13 mouse cellular contexts compared by ENCODE assay signal in genomic region chr11:45577469-45578154, GRCm38 (mm10).
DNase-seq lines count a peak whose midpoint lies in the region; ATAC-seq lines count a peak whose summit lies in the region.
"Had no signal": no experiment of that assay in that cellular context is flagged by ENCODE, and none has a peak within 500 bp of the region (broad histone marks: within the 10 kb centered on the region; RNA-seq: fewer than 3 reads in every experiment).

No protein-coding gene starts in this region.

- no peak overlapping the region for H3K9ac ChIP-seq in hindbrain, embryonic 14.5 days

- DNase-seq in left cerebral cortex, postnatal 4 days, result peak; percentile 71
- DNase-seq in left cerebral cortex, postnatal 25 days (ENCODE audit: low spot score in 2 of 2), result no peak
- DNase-seq in hindbrain, embryonic 14.5 days (ENCODE audit: low spot score), result peak; percentile 39
- DNase-seq in mesoderm, embryonic 11.5 days (ENCODE audit: low read depth, low spot score), result peak; percentile 47
- peak; percentile 57 for DNase-seq in retina, postnatal 1 day
- DNase-seq in kidney, adult 18-20 months, result no peak
- DNase-seq in left cerebral cortex, adult 9 months (ENCODE audit: low spot score in 2 of 2), result no peak
- no peak for DNase-seq in cerebellum, postnatal 25 days
- DNase-seq: B cell, adult 2 months; kidney, adult 8-10 months had no signal

- no peak overlapping the region for H3K4me3 ChIP-seq in hindbrain, embryonic 14.5 days (replicated peaks; ENCODE audit: low read length)
- H3K4me3 ChIP-seq: heart, embryonic 10.5 days had no signal

- peak; percentile 87 for ATAC-seq in hindbrain, embryonic 14.5 days (ENCODE audit: low FRiP score)
- ATAC-seq: Patski had no signal

- H3K36me3 ChIP-seq in hindbrain, embryonic 14.5 days (replicated peaks; ENCODE audit: control insufficient read depth, insufficient read depth), result no peaks in the 10 kb centered on the region
- H3K36me3 ChIP-seq: heart, embryonic 10.5 days had no signal

- WGBS in hindbrain, embryonic 14.5 days, result 23% methylated on average over 5 of the region's 5 CpGs

- intact Hi-C loops in left cerebral cortex, postnatal 4 days (cut with DNase I), result no loop called here
- intact Hi-C loops in left cerebral cortex, postnatal 25 days (cut with DNase I), result no loop called here

- H3K9me3 ChIP-seq in hindbrain, embryonic 14.5 days (ENCODE audit: control insufficient read depth, low read length), result no peaks in the 10 kb centered on the region
- H3K9me3 ChIP-seq: heart, embryonic 10.5 days had no signal

- no peaks in the 10 kb centered on the region for H3K27me3 ChIP-seq in hindbrain, embryonic 14.5 days (ENCODE audit: control insufficient read depth, insufficient read depth, low read length)

- H3K4me2 ChIP-seq in hindbrain, embryonic 14.5 days (replicated peaks), result no peak overlapping the region
- H3K4me2 ChIP-seq: liver, embryonic 11.5 days had no signal

- peaks cover 7% of the 10 kb centered on the region; the same call in 1 of the 2 replicates for H3K4me1 ChIP-seq in hindbrain, embryonic 14.5 days (replicated peaks; ENCODE audit: control insufficient read depth, insufficient read depth, low read length)
- H3K4me1 ChIP-seq: heart, embryonic 10.5 days had no signal

- 0 out of 2 replicates have a peak overlapping the region, but pooled peaks have one; percentile 14 for H3K27ac ChIP-seq in hindbrain, embryonic 14.5 days
- H3K27ac ChIP-seq: heart, embryonic 10.5 days had no signal

Comparison
In these comparisons a context has a peak if more than half of its experiments do, and no peak if none do; other contexts are left out.
1. DNase-seq: peak in left cerebral cortex, postnatal 4 days (single experiment), hindbrain, embryonic 14.5 days (single experiment), mesoderm, embryonic 11.5 days (single experiment) and retina, postnatal 1 day (single experiment); none in left cerebral cortex, postnatal 25 days (0 of 2), kidney, adult 18-20 months (single experiment), left cerebral cortex, adult 9 months (0 of 2) and cerebellum, postnatal 25 days (0 of 2).